Mouse (Mus musculus) midbrain, embryonic 11.5 days (tissue): ENCODE measurements at regions not wholly inside any gene's neighbourhood (a gene's known extent, or its start where the extent isn't known, plus 50 kb on each side); places are given as distances from the start of the nearest gene placed in this dataset.
A peak's percentile ranks its signal among the peaks of the same experiment; 100 is the strongest.

Experiments used
- ATAC-seq: fragments of 200-750 bp; cut with Nextera tagmentation; 2 replicates; pipeline ENCODE4 v1.8.0; 2017; ENCODE audit warnings: moderate TSS enrichment, moderate library complexity; ENCODE audit not compliant: low FRiP score
- DNase-seq: peaks from one replicate; pipeline ENCODE4 v3.0.0; 2015; ENCODE audit warnings: low spot score; ENCODE audit errors: missing footprints
- H3K27ac ChIP-seq: fragments of 300-500 bp; sonication (generic); 2 replicates; pipeline ENCODE4 v1.5.1; 2014; ENCODE audit warnings: low read depth, low read length
- H3K27me3 ChIP-seq: fragments of 300-500 bp; sonication (generic); 2 replicates; pipeline ENCODE4 v1.6.1; 2014; ENCODE audit warnings: mild to moderate bottlenecking, low read length, moderate library complexity, mixed read lengths; ENCODE audit not compliant: control insufficient read depth, insufficient read depth
- H3K36me3 ChIP-seq: fragments of 300-500 bp; sonication (generic); 2 replicates; pipeline ENCODE4 v1.6.1; 2014; ENCODE audit warnings: mild to moderate bottlenecking, low read length, moderate library complexity, mixed read lengths; ENCODE audit not compliant: control insufficient read depth, insufficient read depth
- H3K4me1 ChIP-seq: fragments of 300-500 bp; sonication (generic); 2 replicates; pipeline ENCODE4 v1.6.1; 2014; ENCODE audit warnings: low read length; ENCODE audit not compliant: control insufficient read depth, insufficient read depth
- H3K4me2 ChIP-seq: fragments of 300-500 bp; sonication (generic); 2 replicates; pipeline ENCODE4 v1.6.1; 2014; ENCODE audit warnings: mild to moderate bottlenecking, moderate library complexity
- H3K4me3 ChIP-seq: fragments of 300-500 bp; sonication (generic); 2 replicates; pipeline ENCODE4 v1.5.1; 2014; ENCODE audit warnings: low read depth, low read length
- H3K9ac ChIP-seq: fragments of 300-500 bp; sonication (generic); 2 replicates; pipeline ENCODE4 v1.6.1; 2014; ENCODE audit warnings: low read length
- H3K9me3 ChIP-seq: fragments of 300-500 bp; sonication (generic); 2 replicates; pipeline ENCODE4 v1.6.1; 2016; ENCODE audit warnings: low read length; ENCODE audit not compliant: control insufficient read depth
- WGBS: fragments of 180-500 bp; shearing (Covaris S2); extraction: QIAGEN DNeasy Blood & Tissue Kit; methylation state at CpG from one replicate; pipeline ENCODE4 v1.1.7; 2014; 5-methylcytosine and 5-hydroxymethylcytosine counted together

DNA sequence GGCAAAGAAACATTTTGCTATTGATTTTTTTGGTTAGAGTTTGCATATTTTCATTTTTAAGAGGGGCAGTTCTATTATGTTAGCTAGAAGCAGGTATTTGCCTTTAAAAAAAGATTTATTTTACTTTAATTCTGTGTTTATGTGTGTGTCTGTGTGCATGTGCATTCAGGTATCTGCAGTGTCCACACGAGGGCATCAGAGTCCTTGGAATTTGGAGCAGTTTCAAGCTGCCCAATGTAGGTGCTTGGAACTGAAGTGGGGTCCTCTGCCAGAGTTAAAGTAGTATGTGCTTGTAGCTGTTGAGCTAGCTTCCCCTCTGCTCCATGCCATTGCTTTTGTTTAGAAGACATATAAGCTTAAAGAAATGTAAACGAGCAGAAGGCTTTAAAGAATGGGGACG, 89.1 kb downstream of the 9330182O14Rik start:
- ATAC-seq, result no peak
- WGBS, result 92% methylated on average over 3 of the region's 3 CpGs
- H3K4me3 ChIP-seq, result no peak overlapping the region

DNA sequence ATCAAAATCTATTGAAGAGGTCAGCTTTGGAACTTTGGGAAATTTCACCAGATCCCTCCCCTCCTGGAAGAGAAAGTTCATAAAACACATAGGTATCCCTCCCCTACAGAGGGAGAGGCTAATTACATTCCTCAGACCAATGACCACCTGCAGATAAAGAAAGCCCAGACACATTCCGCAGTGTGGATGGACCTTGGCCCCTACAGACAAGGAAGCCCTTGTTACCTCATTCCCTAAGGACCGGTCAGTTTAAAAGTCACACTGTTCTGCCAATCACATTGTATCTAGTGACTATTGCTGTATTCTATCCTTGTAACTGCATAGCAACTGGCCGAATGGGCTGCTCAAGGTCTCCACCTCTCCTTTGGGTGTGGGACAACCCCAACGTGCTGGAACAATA, 107.6 kb downstream of the 9330182O14Rik start:
- ATAC-seq (no peak), DNase-seq (peak; percentile 26)
- no peaks in the 10 kb centered on the region for H3K4me1 ChIP-seq
- WGBS, result 78% methylated on average over 4 of the region's 4 CpGs
- H3K4me2 ChIP-seq, result no peak overlapping the region
- no peaks in the 10 kb centered on the region for H3K9me3 ChIP-seq
- H3K36me3 ChIP-seq, result no peaks in the 10 kb centered on the region
- no peak overlapping the region for H3K9ac ChIP-seq
- no peaks in the 10 kb centered on the region for H3K27me3 ChIP-seq
- no peak overlapping the region for H3K4me3 ChIP-seq
- no peak overlapping the region for H3K27ac ChIP-seq

More for the DNA sequence above, 89.1 kb downstream of the 9330182O14Rik start:
- DNase-seq, result no peak
- no peaks in the 10 kb centered on the region for H3K9me3 ChIP-seq
- H3K27me3 ChIP-seq, result no peaks in the 10 kb centered on the region
- no peak overlapping the region for H3K27ac ChIP-seq
- no peaks in the 10 kb centered on the region for H3K4me1 ChIP-seq
- no peak overlapping the region for H3K4me2 ChIP-seq
- H3K36me3 ChIP-seq, result no peaks in the 10 kb centered on the region
- H3K9ac ChIP-seq, result no peak overlapping the region

DNA sequence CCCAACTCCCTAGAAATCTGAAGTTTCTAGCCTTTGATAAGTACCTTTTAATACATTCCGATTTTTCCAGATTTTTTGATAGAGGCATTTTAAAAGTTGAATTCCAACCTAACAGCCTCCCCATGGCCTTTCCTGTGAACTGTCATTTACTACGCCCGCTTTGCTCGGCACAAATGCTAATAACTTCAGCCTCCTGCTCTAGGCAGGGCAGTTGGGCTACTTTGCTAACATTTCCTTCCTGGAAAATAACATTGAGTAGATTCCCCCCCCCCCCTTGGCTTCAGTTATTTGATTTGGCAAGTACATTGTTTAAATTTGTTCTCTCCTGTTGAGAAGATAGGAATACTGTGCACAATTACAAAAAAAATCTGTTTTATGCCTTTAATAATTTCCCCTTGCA, 114.8 kb downstream of the 9330182O14Rik start:
- ATAC-seq, result no peak
- no peak overlapping the region for H3K4me3 ChIP-seq
- no peaks in the 10 kb centered on the region for H3K36me3 ChIP-seq
- H3K4me2 ChIP-seq, result no peak overlapping the region
- no peak overlapping the region for H3K9ac ChIP-seq
- H3K27ac ChIP-seq, result no peak overlapping the region
- WGBS, result 90% methylated on average over 4 of the region's 4 CpGs
- H3K27me3 ChIP-seq, result no peaks in the 10 kb centered on the region
- H3K4me1 ChIP-seq, result no peaks in the 10 kb centered on the region
- DNase-seq, result peak; percentile 61
- H3K9me3 ChIP-seq, result no peaks in the 10 kb centered on the region

DNA sequence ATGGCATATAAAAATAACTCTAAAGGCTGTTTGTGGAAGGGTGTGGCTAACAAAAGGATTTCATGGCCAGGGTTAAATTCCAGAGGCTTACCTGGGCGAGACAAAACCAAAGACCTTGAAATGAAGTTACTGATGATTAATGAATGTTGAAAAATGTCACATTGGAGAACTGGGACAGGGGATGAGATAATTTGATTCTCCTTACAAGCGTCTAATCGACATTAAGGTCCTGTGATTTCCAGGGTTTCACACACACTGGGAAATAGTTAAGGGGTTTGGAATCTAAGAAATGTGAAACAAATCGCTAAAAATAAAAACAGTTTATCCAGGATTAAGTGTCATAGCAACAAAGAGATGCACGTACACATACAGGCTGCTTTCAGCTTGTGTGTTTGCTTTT, 125.3 kb downstream of the 9330182O14Rik start:
- Histone ChIP-seq H3K27ac (no peak overlapping the region), H3K4me1 (no peaks in the 10 kb centered on the region), H3K9me3 (no peaks in the 10 kb centered on the region), H3K4me3 (no peak overlapping the region), H3K36me3 (no peaks in the 10 kb centered on the region), H3K9ac (no peak overlapping the region), H3K4me2 (no peak overlapping the region), H3K27me3 (no peaks in the 10 kb centered on the region)
- DNase-seq (no peak), ATAC-seq (no peak)
- 73% methylated on average over 5 of the region's 5 CpGs for WGBS

DNA sequence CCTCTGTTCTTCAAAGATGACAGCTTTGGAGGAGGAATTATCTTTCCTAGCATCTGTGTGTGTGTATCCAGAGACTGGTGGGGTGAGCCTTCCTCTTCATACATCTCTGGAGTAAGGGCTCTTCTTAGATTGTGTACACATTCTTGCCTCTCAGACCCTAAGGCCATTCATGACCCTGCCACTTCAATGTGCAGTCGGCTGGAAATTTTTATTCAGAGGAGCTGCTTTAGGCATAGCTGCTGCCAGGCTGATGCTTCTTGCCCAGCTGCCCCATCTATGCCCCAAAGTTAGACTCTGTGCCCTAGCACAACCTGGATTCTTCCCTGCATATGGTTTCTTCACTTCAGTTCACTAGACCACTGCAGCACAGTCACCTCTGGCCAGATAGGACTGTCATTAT, 144.9 kb downstream of the 9330182O14Rik start:
- H3K4me2 ChIP-seq, result no peak overlapping the region
- H3K9ac ChIP-seq, result no peak overlapping the region
- H3K27ac ChIP-seq, result no peak overlapping the region
- DNase-seq (no peak), ATAC-seq (no peak)
- H3K4me3 ChIP-seq, result no peak overlapping the region
- no peaks in the 10 kb centered on the region for H3K9me3 ChIP-seq
- no peaks in the 10 kb centered on the region for H3K4me1 ChIP-seq
- no peaks in the 10 kb centered on the region for H3K36me3 ChIP-seq
- 69% methylated on average over 1 of the region's 1 CpGs for WGBS
- H3K27me3 ChIP-seq, result no peaks in the 10 kb centered on the region

DNA sequence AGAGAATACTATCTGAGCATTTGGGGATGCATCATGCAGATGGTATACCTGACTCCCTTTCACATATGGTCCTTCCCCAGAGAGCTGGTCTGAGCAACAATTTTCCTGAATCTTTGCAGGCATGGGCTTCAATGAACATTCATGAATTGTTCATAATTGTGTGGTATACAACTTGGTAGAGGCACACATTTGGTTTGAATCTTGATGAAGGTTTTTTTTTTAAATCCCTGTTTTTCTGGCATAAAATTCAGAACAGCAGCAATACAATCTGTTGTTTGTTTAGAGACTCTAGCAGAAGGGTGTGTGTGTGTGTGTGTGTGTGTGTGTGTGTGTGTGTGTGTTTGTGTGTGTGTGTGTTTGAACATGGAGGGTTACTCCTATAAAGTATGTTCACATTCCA, 146.4 kb downstream of the 9330182O14Rik start:
- ATAC-seq, result no peak
- Histone ChIP-seq H3K9ac (no peak overlapping the region), H3K4me3 (no peak overlapping the region), H3K9me3 (no peaks in the 10 kb centered on the region), H3K27ac (no peak overlapping the region), H3K4me1 (no peaks in the 10 kb centered on the region), H3K27me3 (no peaks in the 10 kb centered on the region), H3K36me3 (no peaks in the 10 kb centered on the region), H3K4me2 (no peak overlapping the region)
- no peak for DNase-seq

DNA sequence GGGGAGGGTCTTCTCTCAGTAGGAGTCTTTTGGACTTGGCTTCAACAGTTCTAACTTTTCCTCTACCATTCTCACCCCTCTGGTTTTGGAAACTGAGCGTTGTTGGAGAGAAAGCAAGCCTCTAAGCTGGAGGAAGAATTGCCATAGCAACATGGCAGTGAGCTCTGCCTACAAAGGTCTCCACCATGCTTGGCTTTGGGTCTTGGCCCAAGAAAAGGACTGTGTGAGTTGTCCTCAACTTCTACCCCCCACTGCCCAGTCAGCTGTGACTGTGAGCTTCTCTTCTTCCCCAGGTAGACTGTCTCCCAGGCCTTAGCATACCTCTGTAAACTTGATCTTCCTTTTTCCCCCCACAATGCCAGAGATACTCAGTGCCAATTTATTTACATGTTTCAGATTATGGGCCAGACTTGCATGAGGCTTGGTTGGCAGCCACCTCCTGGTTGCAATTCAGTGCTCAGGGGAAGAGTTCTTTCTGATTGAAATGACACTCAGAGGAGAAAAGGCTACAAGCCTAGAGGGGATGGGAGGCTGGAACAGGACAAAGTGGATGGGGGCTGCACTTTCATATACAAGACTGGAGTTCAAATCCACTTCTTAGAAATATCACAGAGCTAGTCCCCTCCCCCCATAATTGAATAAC, 147.0 kb downstream of the 9330182O14Rik start:
- no peak overlapping the region for H3K9ac ChIP-seq
- no peak overlapping the region for H3K4me2 ChIP-seq
- ATAC-seq (no peak), DNase-seq (no peak)
- H3K4me1 ChIP-seq, result no peaks in the 10 kb centered on the region
- no peaks in the 10 kb centered on the region for H3K27me3 ChIP-seq
- H3K36me3 ChIP-seq, result no peaks in the 10 kb centered on the region
- H3K27ac ChIP-seq, result no peak overlapping the region
- 78% methylated on average over 1 of the region's 1 CpGs for whole genome bisulfite sequencing
- H3K9me3 ChIP-seq, result no peaks in the 10 kb centered on the region
- H3K4me3 ChIP-seq, result no peak overlapping the region

DNA sequence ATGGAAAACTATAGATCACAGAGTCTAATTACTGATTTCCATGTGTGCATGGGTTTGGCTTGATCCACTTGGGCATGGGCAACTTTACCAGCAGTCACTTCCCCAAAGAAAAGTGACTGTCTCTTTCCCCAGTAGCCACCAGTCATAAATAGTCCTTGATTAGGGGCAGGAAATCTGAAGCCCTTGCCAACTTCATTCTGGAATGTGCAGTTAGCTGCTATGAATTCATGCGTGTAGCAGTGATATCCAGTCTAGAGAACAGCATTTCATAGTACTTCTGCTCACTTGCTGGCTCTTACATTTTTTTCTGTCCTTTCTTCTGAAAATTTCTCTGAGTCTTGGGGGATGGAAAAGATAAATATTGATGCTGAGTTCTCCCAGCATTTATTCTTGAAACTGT, 157.4 kb downstream of the 9330182O14Rik start:
- Histone ChIP-seq H3K9me3 (no peaks in the 10 kb centered on the region), H3K36me3 (no peaks in the 10 kb centered on the region), H3K4me1 (no peaks in the 10 kb centered on the region), H3K9ac (no peak overlapping the region), H3K4me3 (no peak overlapping the region), H3K27me3 (no peaks in the 10 kb centered on the region), H3K4me2 (no peak overlapping the region), H3K27ac (no peak overlapping the region)
- WGBS, result 89% methylated on average over 1 of the region's 1 CpGs
- DNase-seq (no peak), ATAC-seq (no peak)

DNA sequence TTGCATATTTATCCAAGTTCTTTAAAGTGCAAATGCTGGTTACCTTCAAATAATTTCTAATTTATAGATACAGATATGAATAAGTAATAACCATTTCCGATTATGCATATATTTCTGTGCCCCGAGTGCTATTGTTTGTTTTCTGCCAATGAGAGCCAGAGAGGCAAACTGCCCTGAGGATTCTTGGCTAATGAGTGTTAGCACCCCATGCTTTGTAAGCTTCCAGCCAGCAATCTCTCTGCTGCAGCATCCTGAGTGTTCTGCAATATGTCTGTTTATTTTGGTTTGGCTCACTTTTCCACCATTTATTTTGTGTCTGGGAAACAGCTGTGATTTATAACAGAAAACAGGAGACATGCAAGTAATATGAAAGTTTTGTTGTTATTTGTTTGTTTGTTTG, 178.1 kb downstream of the 9330182O14Rik start:
- DNase-seq (no peak), ATAC-seq (no peak)
- Histone ChIP-seq H3K27ac (no peak overlapping the region), H3K27me3 (no peaks in the 10 kb centered on the region), H3K4me3 (no peak overlapping the region), H3K9me3 (no peaks in the 10 kb centered on the region), H3K4me1 (no peaks in the 10 kb centered on the region), H3K9ac (no peak overlapping the region), H3K4me2 (no peak overlapping the region), H3K36me3 (no peaks in the 10 kb centered on the region)
- WGBS, result 89% methylated on average over 2 of the region's 2 CpGs

DNA sequence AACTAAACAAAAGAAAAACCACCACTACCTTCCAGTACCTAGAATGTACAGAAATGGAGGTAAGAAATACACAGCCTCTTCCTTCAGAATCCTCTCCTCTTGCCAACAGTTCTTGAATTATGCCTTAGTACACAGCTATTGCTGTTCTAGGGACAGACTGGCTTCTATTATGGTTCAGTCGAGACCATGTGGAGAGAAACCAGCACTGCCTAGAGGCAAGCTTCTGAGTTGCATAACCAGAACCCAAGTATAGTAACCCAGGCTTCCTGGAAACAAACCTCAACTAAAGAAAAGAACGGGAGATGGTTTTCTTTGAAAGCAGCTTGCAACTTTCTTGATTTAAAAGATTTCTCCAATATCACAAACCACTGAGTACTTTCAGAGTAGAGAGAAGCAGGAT, 205.6 kb downstream of the 9330182O14Rik start:
- H3K9ac ChIP-seq, result no peak overlapping the region
- no peak overlapping the region for H3K4me3 ChIP-seq
- H3K4me2 ChIP-seq, result no peak overlapping the region
- no peaks in the 10 kb centered on the region for H3K36me3 ChIP-seq
- 74% methylated on average over 2 of the region's 2 CpGs for WGBS
- no peak for ATAC-seq
- no peaks in the 10 kb centered on the region for H3K4me1 ChIP-seq
- no peaks in the 10 kb centered on the region for H3K9me3 ChIP-seq
- H3K27ac ChIP-seq, result no peak overlapping the region
- no peak for DNase-seq
- H3K27me3 ChIP-seq, result no peaks in the 10 kb centered on the region
